Mouse (Mus musculus) cerebellum, postnatal 36 days (tissue): ENCODE data around the gene Reep6.

Source experiments
- DNase-seq, 2 experiments: peaks; one replicate each; pipeline ENCODE4 v3.0.0; 2021 to 2022; ENCODE audit warnings: mixed read lengths in 2 of 2

The Reep6 gene

DNA sequence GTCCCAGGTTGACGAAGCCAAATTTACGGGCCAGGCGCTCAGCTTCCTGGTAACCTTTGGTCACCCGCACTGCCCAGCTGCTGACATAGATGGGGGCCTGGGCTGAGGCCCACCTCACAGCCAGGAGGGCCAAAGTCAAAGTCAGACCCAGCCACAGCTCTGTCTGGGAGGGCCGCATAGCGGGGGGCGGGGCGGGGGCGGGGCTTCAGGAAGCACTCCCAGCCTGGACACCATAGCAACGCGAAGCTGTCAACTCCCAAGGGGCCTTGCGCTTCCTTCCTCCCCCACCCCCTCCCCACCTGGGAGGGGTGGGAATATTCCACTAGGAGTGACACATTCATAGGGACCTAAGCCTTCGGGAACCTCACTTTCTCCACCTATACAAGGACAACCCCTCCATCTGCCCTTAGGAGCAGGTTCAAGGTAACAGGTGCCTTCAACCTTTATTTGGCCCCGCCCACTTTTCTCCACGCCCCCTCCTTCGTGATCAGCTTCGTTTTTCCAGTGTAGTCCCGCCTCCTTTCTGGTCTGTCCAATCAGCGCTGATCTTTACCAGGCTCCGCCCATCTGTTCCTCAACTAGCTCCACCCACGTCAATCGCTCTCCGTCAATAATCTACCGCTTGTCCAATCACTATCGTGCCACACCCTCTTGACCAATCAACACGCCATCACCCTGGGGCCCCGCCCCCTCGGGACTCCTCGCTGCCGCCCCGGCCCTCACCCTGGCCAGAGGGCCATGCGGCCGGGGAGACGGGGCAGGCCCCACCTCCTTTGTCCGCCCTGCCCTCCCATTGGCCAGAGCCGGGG is at the start of gene Reep6, which contains the start of gene Pcsk4:
Gene Reep6 (plus strand): TSS at position 681 of the 809 bp plus-strand sequence.
Gene Pcsk4 (minus strand): TSS at position 226 of the 809 bp plus-strand sequence.
- DNase-seq: peak; percentile 91 to 97

DNA sequence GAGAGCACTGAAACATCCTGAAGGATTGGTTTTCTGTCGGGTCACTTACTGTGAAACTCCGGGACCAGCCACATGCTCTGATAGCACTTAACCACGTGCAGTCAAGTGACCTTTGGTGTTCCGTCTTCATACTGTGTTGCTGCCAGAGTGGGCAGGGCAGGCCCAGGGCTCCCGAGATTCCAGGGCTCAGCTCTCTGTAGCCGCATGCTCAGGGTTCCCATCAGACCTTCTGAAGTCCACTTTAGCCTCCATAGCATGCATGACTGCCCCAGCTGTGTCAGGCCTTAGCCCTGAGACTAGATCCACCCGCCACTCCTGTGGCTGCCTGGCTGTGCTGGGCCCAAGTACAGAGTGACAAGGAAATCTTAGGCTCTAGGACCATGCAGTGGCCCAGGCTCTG is 48.4 kb upstream of the Reep6 start:
- DNase-seq: no peak

DNA sequence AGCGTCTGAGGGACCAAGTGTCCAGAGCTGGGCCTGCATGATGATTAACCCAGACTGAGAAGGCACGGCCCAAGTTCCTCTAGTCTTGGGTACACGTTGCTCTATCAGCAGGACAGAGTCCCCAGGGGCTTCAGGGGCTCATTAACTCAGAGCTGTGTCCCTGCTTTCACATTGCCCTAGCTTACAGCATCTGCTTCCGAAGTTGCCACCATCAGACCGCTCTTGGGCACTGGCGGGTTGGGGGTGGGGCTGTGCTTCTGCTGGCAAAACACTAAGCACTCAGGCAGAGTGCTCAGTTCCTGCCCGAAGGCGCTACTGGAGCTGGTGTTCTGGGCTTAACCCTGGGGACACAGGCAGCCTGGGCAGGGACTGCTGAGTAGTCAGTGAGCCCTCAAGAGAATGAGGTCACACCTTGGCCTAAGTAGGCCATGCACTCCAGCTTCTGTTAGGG is 47.8 kb upstream of the Reep6 start:
- peak; percentile 43 to 53 for DNase-seq

DNA sequence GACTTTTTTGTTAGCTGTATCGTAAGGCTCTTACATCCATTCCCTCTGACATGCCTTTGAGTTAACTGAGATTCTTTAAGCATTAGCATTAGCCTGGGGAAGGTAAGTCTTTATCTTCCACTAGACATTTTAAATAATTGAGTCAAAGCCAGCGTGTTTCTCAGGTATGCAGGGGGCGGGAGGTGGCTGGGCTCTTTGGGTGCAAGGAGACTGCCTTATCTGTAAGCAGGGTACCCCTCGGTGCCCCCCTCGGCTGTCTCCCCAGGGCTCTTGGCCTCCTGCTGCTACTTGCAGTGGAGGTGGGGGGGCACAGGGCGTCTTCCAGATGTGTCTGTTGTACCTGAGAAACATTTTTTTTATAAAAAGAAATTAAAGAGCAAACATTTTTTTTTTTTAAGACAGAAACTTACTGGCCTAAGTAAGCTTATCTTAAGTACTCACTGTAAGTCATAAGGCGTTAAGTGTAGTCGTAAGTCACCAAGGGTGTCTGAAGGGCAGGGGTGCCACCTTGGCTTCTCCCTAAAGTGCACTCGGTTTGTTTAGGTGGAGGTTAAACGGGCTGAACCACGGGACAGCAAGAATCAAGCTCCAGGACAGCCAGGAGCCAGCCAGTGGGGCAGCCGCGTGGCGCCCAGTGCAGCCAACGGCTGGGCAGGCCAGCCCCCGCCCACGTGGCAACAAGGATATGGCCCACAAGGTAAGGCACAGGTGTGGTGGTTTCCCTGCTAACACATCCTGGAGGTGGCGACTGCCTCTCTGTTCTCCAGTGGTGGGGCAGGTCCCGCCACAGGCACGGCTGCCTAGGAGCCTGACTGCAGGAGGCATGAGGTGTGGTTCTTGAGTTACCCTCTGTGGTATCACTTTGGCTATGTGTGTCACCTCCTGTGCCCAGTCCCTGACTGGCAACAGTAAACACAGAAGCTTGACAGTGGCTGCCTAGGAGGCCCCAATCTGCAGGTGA is 47.0 kb upstream of the Reep6 start:
- no peak for DNase-seq

DNA sequence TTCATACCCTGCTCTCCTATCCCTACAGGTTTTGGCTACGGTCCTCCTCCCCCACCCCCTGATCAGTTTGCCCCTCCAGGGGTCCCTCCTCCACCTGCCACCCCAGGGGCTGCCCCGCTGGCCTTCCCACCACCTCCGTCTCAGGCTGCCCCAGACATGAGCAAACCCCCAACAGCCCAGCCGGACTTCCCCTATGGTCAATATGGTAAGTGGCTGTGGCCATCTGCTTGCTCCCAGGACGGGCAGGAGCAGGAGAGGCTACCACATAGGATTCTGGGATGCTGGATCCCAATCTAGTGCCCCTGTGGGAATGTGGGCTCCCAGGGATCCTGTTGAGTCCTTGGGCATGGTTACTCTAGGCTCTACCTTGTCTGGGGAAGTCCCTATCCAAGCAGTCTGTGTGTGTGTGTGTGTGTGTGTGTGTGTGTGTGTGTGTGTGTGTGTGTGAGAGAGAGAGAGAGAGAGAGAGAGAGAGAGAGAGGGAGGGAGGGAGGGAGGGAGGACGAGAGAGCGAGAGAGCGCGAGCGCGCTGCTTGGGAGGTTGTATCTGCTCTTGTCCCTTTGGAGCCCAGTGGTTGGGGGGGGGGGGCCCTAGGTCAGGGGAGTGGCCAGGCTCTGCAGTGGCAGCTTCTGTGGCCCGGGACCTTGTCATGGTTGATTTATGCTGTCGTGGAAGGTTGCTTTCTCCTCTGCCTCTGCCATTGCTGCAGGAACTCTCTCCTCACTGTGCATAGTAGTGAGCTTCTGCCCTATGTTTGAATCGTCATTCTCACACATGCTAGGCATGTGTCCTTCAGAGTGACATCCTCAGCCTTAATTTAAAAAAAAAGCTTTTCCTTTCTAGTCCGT is 44.3 kb upstream of the Reep6 start:
- DNase-seq: no peak

DNA sequence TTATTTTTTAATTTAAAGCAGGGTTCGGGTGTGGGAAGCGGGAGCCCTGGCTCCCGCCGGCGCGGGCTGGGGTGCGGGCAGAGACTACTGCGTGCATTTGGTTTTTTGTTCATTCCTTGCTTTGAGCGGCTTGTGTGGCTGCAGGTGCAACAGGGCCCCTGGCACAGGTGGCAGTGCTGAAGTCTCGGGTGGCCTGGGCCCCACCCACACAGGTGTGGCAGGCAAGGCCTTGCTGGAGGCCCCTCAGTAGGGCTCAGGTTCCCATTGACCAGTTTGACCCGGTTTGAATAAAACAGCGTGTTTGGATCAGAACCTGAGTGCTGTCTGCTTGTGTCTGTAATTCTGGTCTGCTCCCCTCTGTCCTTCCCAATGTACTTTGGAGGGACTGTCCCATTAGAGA is 41.7 kb upstream of the Reep6 start:
- no peak for DNase-seq

DNA sequence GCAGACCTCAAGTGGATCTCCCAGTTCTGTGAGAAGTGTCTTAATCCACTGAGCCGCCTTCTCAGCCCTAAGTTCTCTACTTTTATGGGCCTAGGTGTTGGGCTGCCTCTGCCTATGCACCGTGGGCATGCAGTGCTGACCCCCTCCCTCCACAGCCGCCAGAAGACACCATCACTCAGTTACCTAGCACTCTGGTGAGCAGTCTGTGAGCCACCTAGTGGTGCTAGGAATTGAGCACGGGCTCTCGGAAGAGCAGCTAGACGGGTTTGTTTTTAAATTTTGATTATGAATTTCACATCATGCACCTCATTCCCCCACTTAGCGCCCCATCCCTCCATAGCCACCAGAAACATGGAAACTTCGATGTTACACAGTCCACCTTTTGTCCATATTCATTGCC is 41.1 kb upstream of the Reep6 start:
- DNase-seq: no peak

DNA sequence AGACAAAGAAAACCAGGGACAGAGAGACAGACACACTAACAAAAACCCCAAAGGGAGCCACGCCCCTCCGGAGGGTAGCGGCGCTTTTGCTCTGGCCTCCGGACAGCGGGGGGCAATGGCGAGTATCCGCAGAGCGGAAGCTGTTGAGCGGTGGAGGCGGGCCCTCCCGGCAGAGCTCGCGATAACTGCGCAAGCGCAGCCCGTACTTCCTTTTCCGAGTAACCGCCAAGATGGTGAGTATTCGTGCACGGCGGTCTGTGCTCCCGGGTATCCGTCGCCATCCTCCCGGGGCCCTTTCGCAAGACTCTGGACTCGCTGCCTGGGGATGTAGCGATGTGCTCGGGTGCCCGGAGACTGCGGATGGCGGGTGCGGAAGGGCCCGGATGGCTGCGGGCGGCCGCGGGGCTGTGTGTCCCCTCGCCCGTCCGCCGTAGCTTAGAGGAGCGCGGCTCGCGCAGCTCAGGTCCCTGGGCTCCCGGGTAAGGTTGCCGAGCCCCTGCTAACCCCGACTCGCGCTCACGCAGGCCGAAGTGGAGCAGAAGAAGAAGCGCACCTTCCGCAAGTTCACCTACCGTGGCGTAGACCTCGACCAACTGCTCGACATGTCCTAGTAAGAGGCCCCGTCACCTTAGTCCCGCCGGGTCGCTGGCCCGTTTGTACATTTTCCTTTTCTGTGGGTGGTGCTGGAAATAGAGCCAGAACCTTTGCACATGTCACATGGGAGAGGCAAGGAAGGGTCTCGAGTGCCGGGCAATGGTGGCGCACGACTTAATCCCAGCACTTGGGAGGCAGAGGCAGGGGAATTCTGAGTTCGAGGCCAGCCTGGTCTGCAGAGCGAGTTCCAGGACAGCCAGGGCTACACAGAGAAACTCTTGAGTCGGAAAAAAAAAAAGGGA is 37.3 kb upstream of the Reep6 start, which contains the start of gene Rps15:
Gene Rps15 (plus strand): TSS at position 203 of the 896 bp plus-strand sequence.
- DNase-seq: peak; percentile 95 to 97

DNA sequence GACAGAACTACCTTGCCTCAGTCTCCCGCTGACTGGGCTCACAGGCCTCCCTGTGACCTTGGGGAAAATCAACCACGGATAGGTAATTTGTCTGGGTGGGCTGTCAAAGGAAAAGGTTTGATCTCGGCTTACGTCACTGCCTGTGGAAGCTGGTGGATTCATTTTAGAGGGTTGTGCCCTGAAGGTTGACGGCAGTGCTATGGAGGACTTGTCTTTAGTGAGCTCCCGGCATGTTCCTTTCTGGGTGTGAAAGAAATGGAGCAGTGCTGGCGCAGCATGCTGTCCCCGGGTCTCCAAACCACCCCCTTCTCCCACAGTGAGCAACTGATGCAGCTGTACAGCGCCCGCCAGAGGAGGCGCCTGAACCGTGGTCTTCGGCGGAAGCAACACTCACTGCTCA is 36.4 kb upstream of the Reep6 start:
- no peak for DNase-seq

DNA sequence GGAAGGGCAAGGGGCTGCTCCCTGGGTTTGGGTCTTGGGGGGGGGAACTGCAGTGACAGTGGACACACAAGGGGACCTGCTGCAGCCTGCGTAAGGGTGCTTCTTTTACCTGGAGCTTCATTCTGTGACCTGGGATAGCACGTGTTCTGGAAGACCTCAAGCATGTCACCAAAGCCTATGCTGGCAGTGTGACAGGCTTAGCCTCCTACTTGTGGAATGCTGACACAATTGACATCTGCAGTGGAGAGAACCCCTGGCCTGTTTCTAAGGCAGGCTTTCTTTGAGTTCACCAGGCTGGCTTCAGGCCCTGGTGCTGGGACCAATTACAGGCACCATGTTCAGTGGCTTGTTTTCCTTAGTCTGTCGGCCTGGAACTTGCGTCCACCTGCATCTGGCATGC is 35.4 kb upstream of the Reep6 start:
- DNase-seq: no peak

DNA sequence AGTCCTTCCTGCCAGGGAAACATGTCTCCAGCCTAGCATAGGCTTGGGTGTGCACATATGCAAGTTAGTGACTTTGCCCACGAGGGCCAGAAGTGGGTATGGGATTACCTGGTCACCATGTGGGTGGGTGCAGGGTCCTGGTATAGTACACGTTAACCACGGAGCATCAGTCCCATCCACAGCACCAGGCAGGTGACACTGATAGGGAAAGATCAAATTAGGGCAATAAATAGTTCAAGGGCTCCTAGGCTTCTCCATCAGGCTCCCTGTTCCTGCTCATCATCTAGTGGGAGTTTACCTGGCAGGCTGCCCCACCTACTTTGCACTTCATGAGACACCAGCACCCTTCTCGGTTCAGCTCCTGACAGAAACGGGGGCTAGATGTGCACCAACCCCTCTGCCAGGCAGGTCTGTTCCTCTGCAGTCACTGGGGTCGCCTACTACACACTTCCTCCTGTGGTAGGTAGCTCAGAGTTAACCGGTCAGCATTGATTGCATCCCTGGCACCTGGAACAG is 34.9 kb upstream of the Reep6 start:
- DNase-seq: no peak

DNA sequence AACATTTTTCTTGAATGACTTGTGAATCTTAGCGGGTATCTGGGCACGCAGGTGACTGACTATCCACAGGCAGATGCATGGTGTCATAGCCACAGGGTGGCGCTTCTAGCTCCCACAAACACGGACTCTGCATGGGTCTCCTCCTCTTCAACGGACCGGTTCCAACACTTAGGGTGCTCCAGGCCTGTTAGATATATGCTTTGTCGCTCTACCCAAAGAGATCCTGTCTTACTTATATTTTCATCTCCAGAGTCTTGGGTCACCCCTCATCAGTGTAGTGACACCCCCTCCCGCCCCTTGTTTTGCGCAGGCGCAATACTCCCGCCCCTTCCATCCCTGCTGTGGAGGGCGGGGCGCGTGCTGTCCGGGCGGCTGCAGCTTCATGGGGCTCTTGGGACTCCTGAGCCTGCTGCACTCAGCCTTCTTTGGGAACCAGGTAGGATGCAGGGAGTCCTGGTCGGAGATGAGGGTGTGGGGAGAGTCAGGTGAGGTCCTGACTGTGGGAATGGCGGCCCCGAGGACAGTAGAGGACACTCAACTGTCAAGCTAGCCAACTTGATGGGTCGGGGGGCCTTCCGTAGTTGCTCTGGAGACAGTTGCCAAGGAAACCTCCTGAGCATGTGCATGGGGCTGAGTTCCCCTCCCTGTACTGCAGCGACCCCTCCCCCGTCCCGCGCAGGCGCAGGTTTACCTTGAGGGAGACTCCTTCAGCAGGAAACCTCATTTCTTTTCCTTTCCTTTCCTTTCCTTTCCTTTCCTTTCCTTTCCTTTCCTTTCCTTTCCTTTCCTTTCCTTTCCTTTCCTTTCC is 33.9 kb upstream of the Reep6 start, which contains the start of gene Apc2:
Gene Apc2 (plus strand): TSS at position 360 of the 808 bp plus-strand sequence.
- peak; percentile 80 to 84 for DNase-seq

DNA sequence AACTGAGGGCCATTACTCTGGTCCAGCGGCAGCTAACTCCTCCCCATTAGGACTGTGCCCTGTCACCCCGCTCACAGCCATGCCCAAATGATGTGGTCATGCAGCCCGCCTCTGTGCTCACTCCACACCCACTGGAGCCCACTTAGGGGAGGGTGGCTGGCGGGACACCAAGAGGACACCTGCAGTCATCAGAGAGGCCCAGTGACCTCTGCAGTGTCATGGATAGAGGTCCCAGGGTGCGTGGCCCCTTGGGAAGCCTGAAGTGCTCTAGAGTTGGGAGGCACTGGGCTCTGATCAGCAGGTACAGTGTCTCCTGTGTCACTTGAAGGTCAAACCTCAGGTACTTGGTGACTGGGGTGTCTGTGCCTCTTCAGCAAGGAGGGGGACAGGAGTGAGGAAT is 32.9 kb upstream of the Reep6 start:
- DNase-seq: peak in 1 of 2 experiments; percentile 23

DNA sequence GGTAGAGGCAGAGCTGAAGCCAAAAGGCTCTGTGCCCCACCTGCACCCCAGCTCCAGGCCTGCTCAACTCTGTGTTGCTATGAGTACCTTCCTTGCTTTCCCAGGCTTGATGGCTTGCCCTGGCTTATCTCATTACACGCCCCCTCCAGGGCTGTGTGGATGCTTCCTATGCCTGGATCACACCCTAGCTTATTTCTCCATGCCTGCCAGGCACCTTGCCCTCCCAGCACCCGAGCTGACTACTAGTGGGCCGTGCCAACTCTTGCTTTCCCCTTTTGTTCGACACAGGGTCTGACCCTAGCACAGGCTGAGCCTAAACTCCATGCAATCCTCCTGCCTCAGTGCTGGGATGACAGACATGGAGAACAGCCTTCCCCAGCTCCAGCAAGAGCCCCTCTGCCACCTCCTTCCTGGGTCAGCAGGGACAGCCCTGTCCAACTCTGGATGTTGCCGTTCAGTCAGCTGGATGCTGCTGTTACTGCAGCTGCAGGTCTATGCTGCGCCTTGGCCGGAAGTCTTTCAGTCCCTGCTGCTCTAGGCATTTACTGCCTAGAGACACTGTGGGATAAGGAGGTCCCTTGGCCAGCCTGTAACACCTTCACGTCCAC is 32.1 kb upstream of the Reep6 start:
- peak in 1 of 2 experiments; percentile 30 for DNase-seq

DNA sequence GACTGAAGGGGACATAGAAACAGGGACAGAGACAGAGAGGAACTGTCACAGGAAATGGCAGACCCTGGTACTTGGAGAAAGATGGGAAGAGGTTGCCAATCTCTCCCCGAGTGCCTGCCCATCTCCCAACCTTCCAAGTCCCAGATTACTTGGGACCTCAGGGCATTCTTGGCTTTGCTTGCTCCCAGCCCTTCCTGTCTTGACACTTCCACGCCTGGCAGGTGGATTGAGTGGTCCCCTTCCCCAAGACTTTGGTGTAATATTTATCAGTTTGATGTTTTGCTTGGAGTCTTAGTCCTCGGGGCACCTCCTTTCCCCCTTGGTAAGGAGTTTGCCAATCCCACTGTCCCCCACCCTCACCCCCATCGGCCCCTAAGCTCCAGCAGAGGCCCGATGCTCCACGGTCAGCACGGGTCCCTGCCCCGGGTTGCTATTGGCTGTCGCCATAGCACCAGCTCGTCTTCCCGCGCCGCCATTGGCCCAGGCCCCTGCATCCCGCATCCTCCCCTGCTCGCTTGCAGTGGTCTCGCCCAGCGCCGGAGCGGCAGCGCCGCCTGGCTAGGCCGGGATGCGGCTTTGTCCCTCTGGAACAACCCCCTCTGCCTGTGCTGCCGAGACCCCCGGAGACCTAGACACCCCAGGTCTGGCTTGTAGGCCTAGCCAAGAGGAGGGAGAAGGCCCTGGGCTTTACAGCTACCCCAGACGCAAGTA is 31.0 kb upstream of the Reep6 start:
- DNase-seq: peak; percentile 93 to 96

DNA sequence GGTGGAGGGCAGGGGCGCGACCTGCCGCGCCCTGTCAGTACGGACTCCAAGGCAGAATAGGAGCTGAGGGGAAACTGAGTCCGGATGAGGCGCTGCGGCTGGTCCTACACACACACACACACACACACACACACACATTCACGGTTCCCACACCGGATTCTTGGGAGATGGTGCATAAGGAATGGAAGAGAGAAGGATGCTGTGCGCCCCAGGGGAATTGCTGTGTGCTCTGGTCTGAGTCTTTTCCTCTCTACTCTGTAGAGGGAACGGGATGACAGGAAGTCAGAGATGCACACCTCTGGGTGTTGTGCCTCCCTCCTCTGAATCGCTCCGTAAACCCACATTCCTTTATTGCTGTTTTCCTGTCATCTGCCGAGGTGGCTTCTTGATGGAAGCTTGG is 30.5 kb upstream of the Reep6 start:
- no peak for DNase-seq

DNA sequence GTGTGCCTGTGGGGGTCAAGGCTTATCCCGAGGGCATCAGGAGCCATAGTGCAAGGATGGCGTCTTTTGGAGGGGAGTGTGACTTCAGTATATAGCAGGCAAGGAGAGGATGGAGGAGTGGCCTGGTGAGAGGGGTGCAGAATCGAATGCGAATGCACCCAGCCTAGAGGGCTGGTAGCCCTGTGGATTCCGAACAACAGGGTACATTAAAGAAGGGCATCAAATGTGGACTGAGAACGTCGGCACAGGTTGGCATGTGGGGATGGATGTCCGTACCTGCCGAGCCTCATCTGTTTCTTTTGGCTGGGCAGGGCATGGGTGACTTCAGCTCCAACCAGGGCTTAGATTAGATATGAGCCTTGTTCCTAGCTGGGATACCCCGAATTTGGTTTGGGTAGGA is 29.9 kb upstream of the Reep6 start:
- DNase-seq: no peak

DNA sequence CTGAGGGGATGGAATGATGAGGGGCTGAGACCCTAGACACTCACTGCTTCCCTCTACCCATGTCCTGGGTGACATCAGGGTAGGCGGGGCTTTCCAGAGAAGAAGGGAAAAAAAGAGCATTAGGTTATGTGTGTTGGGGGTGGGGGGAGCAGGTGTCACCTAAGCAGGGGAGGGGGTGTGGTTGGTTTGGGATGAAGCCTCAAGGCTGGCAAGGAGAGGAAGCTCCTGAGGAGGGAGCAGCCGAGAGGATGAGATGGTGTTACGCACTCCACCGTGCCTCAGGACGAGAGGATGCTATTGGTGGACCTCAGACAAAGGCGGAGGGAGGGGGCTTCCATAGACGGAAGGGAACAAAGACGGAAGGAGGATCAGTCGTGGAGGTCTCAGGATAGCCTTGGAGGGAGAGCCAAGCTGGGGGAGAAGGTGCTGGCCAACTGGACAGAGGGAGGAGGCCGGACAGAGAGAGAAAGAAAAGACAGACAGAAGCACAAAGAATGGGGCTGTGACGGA is 29.0 kb upstream of the Reep6 start:
- DNase-seq: no peak
